Mouse (Mus musculus) testis, adult 2 months (tissue): Measurements from ENCODE around the gene Rbm42.

Experiments used
- CTCF ChIP-seq: fragments of 200-500 bp; IDR thresholded peaks from 2 replicates; pipeline ENCODE4 v1.5.1; 2012; ENCODE audit warnings: low read depth, mild to moderate bottlenecking, inconsistent platforms, low read length, moderate library complexity; ENCODE audit not compliant: control insufficient read depth, insufficient read depth, insufficient replicate concordance
- POLR2A ChIP-seq: fragments of 200-500 bp; IDR thresholded peaks from 2 replicates; pipeline ENCODE4 v1.6.1; 2012; ENCODE audit warnings: low read depth, mild to moderate bottlenecking, inconsistent platforms, low read length, moderate library complexity; ENCODE audit not compliant: control insufficient read depth

- TF ChIP-seq CTCF (no peak), POLR2A (no peak)
These were observed 56.3 kb downstream of the Rbm42 start for GRCm38 (mm10) chr7:30593579-30594509.
